Mouse (Mus musculus) gastrocnemius, postnatal 4 days (tissue): ENCODE measurements around the gene Nfkbie. TPM values are rescaled to one million over a fixed set of nuclear protein-coding genes. Genes with fewer than 3 reads are reported as not detected.

Experiments
- total RNA-seq, 2 experiments: library from RNA; stranded (reverse); gene quantifications; 2 replicates each; pipeline ENCODE4 v1.2.3; 2021

Nfkbie gene
- total RNA-seq, 2 experiments from 2014 or later = 3.2 TPM

Other genes with a start within 250 kb of the Nfkbie start
- gene Cdc5l, start 122.0 kb upstream of the Nfkbie start, total RNA-seq = 10 to 100 TPM; 43.2 to 50.8 TPM
- gene Spats1, start 80.3 kb upstream of the Nfkbie start, total RNA-seq = under 1 TPM in 1 of 2 experiments, not detected in 1; 0.10 TPM
- 10 to 100 TPM; 16.0 to 16.5 TPM for gene Aars2, start 48.9 kb upstream of the Nfkbie start, total RNA-seq
- not detected for gene Tcte1, start 32.3 kb upstream of the Nfkbie start, total RNA-seq
- under 1 TPM; 0.15 to 0.29 TPM for gene Tmem151b, start 6.0 kb upstream of the Nfkbie start, total RNA-seq
- gene Slc35b2, start 8.2 kb downstream of the Nfkbie start, total RNA-seq = 10 to 100 TPM; 44.4 to 52.7 TPM
- gene Hsp90ab1, start 17.6 kb downstream of the Nfkbie start, total RNA-seq = 1,000 to 10,000 TPM; 1,179 to 1,260 TPM
- gene Slc29a1, start 43.9 kb downstream of the Nfkbie start, total RNA-seq = 100 to 1,000 TPM; 148 to 166 TPM
- 10 to 100 TPM; 42.8 to 44.3 TPM for gene Mymx, start 46.4 kb downstream of the Nfkbie start, total RNA-seq
- 1 to 10 TPM in 1 of 2 experiments, under 1 TPM in 1; 0.10 to 1.5 TPM for gene Capn11, start 103.6 kb downstream of the Nfkbie start, total RNA-seq
- 10 to 100 TPM; 83.4 to 92.2 TPM for gene Mrpl14, start 130.6 kb downstream of the Nfkbie start, total RNA-seq
- 10 to 100 TPM; 48.6 to 56.4 TPM for gene Tmem63b, start 131.2 kb downstream of the Nfkbie start, total RNA-seq
- not detected for gene 1600014C23Rik, start 178.1 kb downstream of the Nfkbie start, total RNA-seq